8 mouse cellular contexts compared by ENCODE assay signal in the genomic region with DNA sequence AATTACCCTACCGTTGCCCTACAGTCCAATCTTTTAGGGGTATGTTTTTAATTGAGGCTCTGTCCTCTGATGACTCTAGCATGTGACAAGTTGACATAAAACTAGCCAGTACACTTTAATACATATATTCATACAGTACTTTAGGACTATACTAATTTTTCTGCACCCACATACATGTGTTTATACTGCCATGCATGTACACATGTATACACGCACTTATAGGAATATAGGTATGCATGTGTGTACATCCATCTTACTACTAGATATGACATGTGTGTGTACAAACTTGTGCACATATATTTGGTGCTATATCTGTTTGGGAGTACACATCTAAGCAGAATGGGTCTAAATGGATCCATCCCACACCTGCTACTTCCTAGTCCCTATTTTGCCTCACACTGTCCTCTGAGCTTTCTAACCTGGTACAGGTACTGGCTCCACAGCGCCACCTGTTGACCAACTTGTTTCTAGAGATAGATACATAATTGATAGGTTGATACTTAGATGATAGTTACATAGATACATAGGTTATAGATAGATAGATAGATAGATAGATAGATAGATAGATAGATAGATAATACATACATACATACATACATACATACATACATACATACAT.
DNase-seq lines count a peak whose midpoint lies in the region; ATAC-seq lines count a peak whose summit lies in the region.

No protein-coding gene starts in this region.

- H3K4me2 ChIP-seq in forebrain, embryonic 13.5 days = no peak overlapping the region
- no peak overlapping the region for H3K4me2 ChIP-seq in hindbrain, embryonic 13.5 days

- 65% methylated on average over 3 of the region's 3 CpGs for WGBS in forebrain, embryonic 10.5 days
- WGBS in forebrain, embryonic 13.5 days = 64% methylated on average over 3 of the region's 3 CpGs
- 70% methylated on average over 3 of the region's 3 CpGs for WGBS in hindbrain, embryonic 13.5 days

- H3K36me3 ChIP-seq in forebrain, embryonic 10.5 days (replicated peaks) = peaks cover 16% of the 10 kb centered on the region
- H3K36me3 ChIP-seq in forebrain, embryonic 13.5 days (ENCODE audit: poor library complexity, severe bottlenecking) = peaks cover 5% of the 10 kb centered on the region; the same call in 1 of the 2 replicates
- peaks cover 6% of the 10 kb centered on the region; the same call in 1 of the 2 replicates for H3K36me3 ChIP-seq in hindbrain, embryonic 13.5 days

- H3K4me1 ChIP-seq in forebrain, embryonic 10.5 days = no peaks in the 10 kb centered on the region
- no peaks in the 10 kb centered on the region for H3K4me1 ChIP-seq in forebrain, embryonic 13.5 days
- no peaks in the 10 kb centered on the region for H3K4me1 ChIP-seq in hindbrain, embryonic 13.5 days (replicated peaks)

- no peak overlapping the region for H3K4me3 ChIP-seq in forebrain, embryonic 10.5 days
- no peak overlapping the region for H3K4me3 ChIP-seq in forebrain, embryonic 13.5 days
- H3K4me3 ChIP-seq in hindbrain, embryonic 13.5 days = no peak overlapping the region

- no peak overlapping the region for H3K27ac ChIP-seq in forebrain, embryonic 10.5 days
- no peak overlapping the region for H3K27ac ChIP-seq in forebrain, embryonic 13.5 days
- no peak overlapping the region for H3K27ac ChIP-seq in hindbrain, embryonic 13.5 days

- ATAC-seq in forebrain, embryonic 13.5 days = no peak
- peak; percentile 61 for ATAC-seq in hindbrain, embryonic 13.5 days (ENCODE audit: low FRiP score)
- peak; percentile 65 for ATAC-seq in megakaryocyte progenitor cell, adult 5-6 weeks (replicated peaks; ENCODE audit: poor library complexity)

- no peak overlapping the region for H3K9ac ChIP-seq in forebrain, embryonic 13.5 days
- no peak overlapping the region for H3K9ac ChIP-seq in hindbrain, embryonic 13.5 days

- peak; percentile 43 for DNase-seq in forebrain, embryonic 10.5 days (ENCODE audit: extremely low spot score, low spot score)
- DNase-seq in adrenal gland, adult 2 months = peak; percentile 40
- DNase-seq in embryo, embryonic 10.5 days (ENCODE audit: low spot score) = peak; percentile 71
- DNase-seq in layer of hippocampus, postnatal 10 days (ENCODE audit: low spot score in 2 of 2) = peak; percentile 58 to 70
- DNase-seq in spleen, adult 18-20 months = peak; percentile 8 to 77

- no peaks in the 10 kb centered on the region for H3K27me3 ChIP-seq in forebrain, embryonic 10.5 days (ENCODE audit: poor library complexity, severe bottlenecking)
- H3K27me3 ChIP-seq in forebrain, embryonic 13.5 days = no peaks in the 10 kb centered on the region
- H3K27me3 ChIP-seq in hindbrain, embryonic 13.5 days = no peaks in the 10 kb centered on the region

- H3K9me3 ChIP-seq in forebrain, embryonic 10.5 days = no peaks in the 10 kb centered on the region; the same call in 1 of the 2 replicates
- H3K9me3 ChIP-seq in forebrain, embryonic 13.5 days (replicated peaks) = no peaks in the 10 kb centered on the region
- H3K9me3 ChIP-seq in hindbrain, embryonic 13.5 days = no peaks in the 10 kb centered on the region
